Comparison of ENCODE assay signal across 8 mouse cellular contexts in genomic region chr2:130563212-130564055, GRCm38 (mm10). TPM values are rescaled to one million over a fixed set of nuclear protein-coding genes. Genes with fewer than 3 reads are reported as not detected.
A peak's percentile ranks its signal among the peaks of the same experiment; 100 is the strongest.
DNase-seq lines count a peak whose midpoint lies in the region; ATAC-seq lines count a peak whose summit lies in the region.

Mrps26 (plus strand) TSS chr2:130563742.

- ATAC-seq in megakaryocyte progenitor cell, adult 5-6 weeks (replicated peaks; ENCODE audit: poor library complexity), result peak; percentile 98

- DNase-seq in adipocyte (ENCODE audit: low spot score), result peak; percentile 96
- peak; percentile 97 for DNase-seq in embryo, embryonic 10 days (ENCODE audit: low spot score)
- DNase-seq in gastrocnemius, postnatal 10 days, result peak; percentile 87
- peak; percentile 94 for DNase-seq in induced T-regulatory cell, adult 2 months (ENCODE audit: low read depth)
- DNase-seq in left cerebral cortex, adult 9 months (ENCODE audit: low spot score in 2 of 2), result peak; percentile 87 to 90
- peak; percentile 90 for DNase-seq in right cerebral cortex, postnatal 14 days
- peak; percentile 83 to 91 for DNase-seq in urinary bladder, postnatal 36 days (ENCODE audit: low spot score in 2 of 2)

RNA-seq across cellular contexts. Expression of gene Mrps26, which starts in this region (rescaled TPM):
- 10 to 100 TPM; 48.6 to 51.2 TPM for total RNA-seq in gastrocnemius, postnatal 10 days (2021)
- total RNA-seq in megakaryocyte progenitor cell, adult 5-6 weeks (2015), result 60.3 and 71.9 TPM in 2 replicates
- total RNA-seq in megakaryocyte progenitor cell, adult 5-6 weeks (2017), result 47.2 and 67.3 TPM in 2 replicates

Comparison
In these comparisons a context has a peak if more than half of its experiments do, and no peak if none do; other contexts are left out.
1. Peak in every context shown above with its lines: DNase-seq and ATAC-seq.